Mouse (Mus musculus): ENCODE data around the gene Hck.

GRCm38 (mm10) chr2:153122701-153123100 lies 14.4 kb downstream of the Hck start:
- no peak for TF ChIP-seq CTCF (IDR thresholded peaks at IDR 0.05; ENCODE audit: borderline replicate concordance, insufficient read depth, low read depth, low read length)
- no peak for TF ChIP-seq POLR2A (IDR thresholded peaks at IDR 0.05; ENCODE audit: borderline replicate concordance, insufficient read depth, low read length)
